9 mouse cellular contexts compared by ENCODE assay signal in genomic region chr9:107630576-107630975, GRCm38 (mm10). TPM values are rescaled to one million over a fixed set of nuclear protein-coding genes. Genes with fewer than 3 reads are reported as not detected.
DNase-seq lines count a peak whose midpoint lies in the region; ATAC-seq lines count a peak whose summit lies in the region.
"Had no signal": no experiment of that assay in that cellular context is flagged by ENCODE, and none has a peak within 500 bp of the region (broad histone marks: within the 10 kb centered on the region; RNA-seq: fewer than 3 reads in every experiment).

No protein-coding gene starts in this region.

- no peaks in the 10 kb centered on the region for H3K36me3 ChIP-seq in hindbrain, embryonic 14.5 days (replicated peaks; ENCODE audit: control insufficient read depth, insufficient read depth)
- H3K36me3 ChIP-seq in midbrain, embryonic 10.5 days: peaks cover 50% of the 10 kb centered on the region

- H3K4me1 ChIP-seq in hindbrain, embryonic 14.5 days (replicated peaks; ENCODE audit: control insufficient read depth, insufficient read depth, low read length): peaks cover 70% of the 10 kb centered on the region
- H3K4me1 ChIP-seq in midbrain, embryonic 10.5 days: peaks cover 96% of the 10 kb centered on the region

- no peaks in the 10 kb centered on the region for H3K9me3 ChIP-seq in hindbrain, embryonic 14.5 days (ENCODE audit: control insufficient read depth, low read length)
- no peaks in the 10 kb centered on the region for H3K9me3 ChIP-seq in midbrain, embryonic 10.5 days (replicated peaks)

- peak overlapping the region; percentile 93 for H3K27ac ChIP-seq in hindbrain, embryonic 14.5 days
- peak overlapping the region; percentile 98 for H3K27ac ChIP-seq in midbrain, embryonic 10.5 days (replicated peaks)

- 2% methylated on average over 4 of the region's 4 CpGs for WGBS in hindbrain, embryonic 14.5 days
- 5% methylated on average over 4 of the region's 4 CpGs for WGBS in midbrain, embryonic 10.5 days

- peak; percentile 31 for ATAC-seq in hindbrain, embryonic 14.5 days (ENCODE audit: low FRiP score)

- peak; percentile 41 to 49 for DNase-seq in heart, adult 18-20 months
- no peak for DNase-seq in heart, postnatal 14 days
- DNase-seq in thymus, postnatal 4 days: peak; percentile 41
- no peak for DNase-seq in thymus, postnatal 25 days
- DNase-seq in hindbrain, embryonic 14.5 days (ENCODE audit: low spot score): peak; percentile 54
- peak; percentile 92 for DNase-seq in midbrain, embryonic 10.5 days (ENCODE audit: low spot score)
- no peak for DNase-seq in yolk sac, embryonic 10.5 days (ENCODE audit: low spot score)
- DNase-seq in spleen, adult 18-20 months: no peak

- peak overlapping the region; percentile 3; the same call in 1 of the 2 replicates for H3K4me3 ChIP-seq in hindbrain, embryonic 14.5 days (replicated peaks; ENCODE audit: low read length)
- H3K4me3 ChIP-seq in midbrain, embryonic 10.5 days: peak overlapping the region; percentile 94

- H3K4me2 ChIP-seq in hindbrain, embryonic 14.5 days (replicated peaks): peak overlapping the region; percentile 98

- intact Hi-C loops in heart, postnatal 14 days (cut with DNase I): no loop called here

- H3K27me3 ChIP-seq in hindbrain, embryonic 14.5 days (ENCODE audit: control insufficient read depth, insufficient read depth, low read length): no peaks in the 10 kb centered on the region
- H3K27me3 ChIP-seq in midbrain, embryonic 10.5 days (ENCODE audit: low read depth, poor library complexity, severe bottlenecking): no peaks in the 10 kb centered on the region

- H3K9ac ChIP-seq in hindbrain, embryonic 14.5 days: peak overlapping the region; percentile 35

RNA-seq across cellular contexts. Expression of gene Gnai2, which starts 4.6 kb away (rescaled TPM):
- total RNA-seq in heart, adult 18-20 months (2021): 100 to 1,000 TPM; 241 to 253 TPM
- total RNA-seq in heart, postnatal 14 days (2021): 100 to 1,000 TPM; 318 to 327 TPM
- polyA plus RNA-seq in hindbrain, embryonic 14.5 days (2014; fragmentation: Nextera tagmentation; extraction: Ambion mirVana): 282 and 291 TPM in 2 replicates
- polyA plus RNA-seq in midbrain, embryonic 10.5 days (2016; fragmentation: Nextera tagmentation; extraction: Ambion mirVana): 629 and 656 TPM in 2 replicates

RNA-seq across cellular contexts. Expression of gene Sema3b, which starts 21.5 kb away (rescaled TPM):
- 10 to 100 TPM; 20.4 to 22.9 TPM for total RNA-seq in heart, adult 18-20 months (2021)
- 10 to 100 TPM; 11.3 to 12.1 TPM for total RNA-seq in heart, postnatal 14 days (2021)
- polyA plus RNA-seq in hindbrain, embryonic 14.5 days (2014; fragmentation: Nextera tagmentation; extraction: Ambion mirVana): 4.2 and 4.5 TPM in 2 replicates
- polyA plus RNA-seq in midbrain, embryonic 10.5 days (2016; fragmentation: Nextera tagmentation; extraction: Ambion mirVana): 1.8 and 3.2 TPM in 2 replicates
- total RNA-seq: hematopoietic stem cell, adult 5-6 weeks had no signal

RNA-seq across cellular contexts. Expression of gene Slc38a3, which starts 38.8 kb away (rescaled TPM):
- total RNA-seq in heart, adult 18-20 months (2021): 10 to 100 TPM; 48.3 to 61.0 TPM
- 10 to 100 TPM; 48.6 to 53.3 TPM for total RNA-seq in heart, postnatal 14 days (2021)
- 48.3 and 48.5 TPM in 2 replicates for polyA plus RNA-seq in hindbrain, embryonic 14.5 days (2014; fragmentation: Nextera tagmentation; extraction: Ambion mirVana)
- polyA plus RNA-seq in midbrain, embryonic 10.5 days (2016; fragmentation: Nextera tagmentation; extraction: Ambion mirVana): 9.3 and 11.6 TPM in 2 replicates
- total RNA-seq: hematopoietic stem cell, adult 5-6 weeks had no signal

RNA-seq across cellular contexts. Expression of gene Ifrd2, which starts 43.1 kb away (rescaled TPM):
- 10 to 100 TPM; 48.5 to 48.8 TPM for total RNA-seq in heart, adult 18-20 months (2021)
- total RNA-seq in heart, postnatal 14 days (2021): 10 to 100 TPM; 36.7 to 47.1 TPM
- polyA plus RNA-seq in hindbrain, embryonic 14.5 days (2014; fragmentation: Nextera tagmentation; extraction: Ambion mirVana): 11.2 and 16.5 TPM in 2 replicates
- polyA plus RNA-seq in midbrain, embryonic 10.5 days (2016; fragmentation: Nextera tagmentation; extraction: Ambion mirVana): 46.3 and 56.8 TPM in 2 replicates

RNA-seq across cellular contexts. Expression of gene Gnat1, which starts 48.9 kb away (rescaled TPM):
- not detected for total RNA-seq in heart, adult 18-20 months (2021)
- not detected for total RNA-seq in heart, postnatal 14 days (2021)
- polyA plus RNA-seq in hindbrain, embryonic 14.5 days (2014; fragmentation: Nextera tagmentation; extraction: Ambion mirVana): 1.3 TPM in 2 replicates
- 3.2 and 3.6 TPM in 2 replicates for polyA plus RNA-seq in midbrain, embryonic 10.5 days (2016; fragmentation: Nextera tagmentation; extraction: Ambion mirVana)
- total RNA-seq: hematopoietic stem cell, adult 5-6 weeks had no signal

Comparison
In these comparisons a context has a peak if more than half of its experiments do, and no peak if none do; other contexts are left out.
1. DNase-seq: peak in heart, adult 18-20 months (2 of 2), thymus, postnatal 4 days (single experiment), hindbrain, embryonic 14.5 days (single experiment) and midbrain, embryonic 10.5 days (single experiment); none in heart, postnatal 14 days (0 of 2), thymus, postnatal 25 days (single experiment), yolk sac, embryonic 10.5 days (single experiment) and spleen, adult 18-20 months (0 of 2).